Mouse (Mus musculus) spleen, postnatal 4 days (tissue): ENCODE measurements around the gene Brms1l.

ENCODE experiments used
- DNase-seq, 2 experiments: peaks; one replicate each; pipeline ENCODE4 v3.0.0; 2022; ENCODE audit warnings: low spot score in 2 of 2

Gene Brms1l

GRCm38 (mm10) chr12:55859409-55860349 lies 23.6 kb downstream of the Brms1l start:
- DNase-seq: no peak

- DNase-seq: no peak
These were observed 24.5 kb downstream of the Brms1l start for GRCm38 (mm10) chr12:55860631-55861030.

GRCm38 (mm10) chr12:55867738-55868137 lies 31.6 kb downstream of the Brms1l start:
- no peak for DNase-seq

GRCm38 (mm10) chr12:55869622-55870322 lies 33.6 kb downstream of the Brms1l start:
- no peak for DNase-seq

- no peak for DNase-seq
These were observed 49.3 kb downstream of the Brms1l start for GRCm38 (mm10) chr12:55885449-55885848.

GRCm38 (mm10) chr12:55888570-55888969 lies 52.4 kb downstream of the Brms1l start:
- no peak for DNase-seq

- no peak for DNase-seq
These were observed 68.7 kb downstream of the Brms1l start for GRCm38 (mm10) chr12:55904801-55905200.

- no peak for DNase-seq
These were observed 76.0 kb downstream of the Brms1l start for GRCm38 (mm10) chr12:55912138-55912537.

- no peak for DNase-seq
These were observed 77.1 kb downstream of the Brms1l start for GRCm38 (mm10) chr12:55913201-55913600.

GRCm38 (mm10) chr12:55916250-55916649 lies 80.1 kb downstream of the Brms1l start:
- DNase-seq: no peak

GRCm38 (mm10) chr12:55917020-55917419 lies 80.9 kb downstream of the Brms1l start:
- DNase-seq: no peak
